Mouse (Mus musculus): ENCODE data around the gene Bbx. TPM values are rescaled to one million over a fixed set of nuclear protein-coding genes. Genes with fewer than 3 reads are reported as not detected.

Gene Bbx
- polyA plus RNA-seq, 1 experiment from 2014 or later: 41.0 TPM

GRCm38 (mm10) chr16:50431011-50431981, 894 bp downstream of the Bbx start:
- peak overlapping the region; percentile 97 for H3K27ac ChIP-seq
- peaks cover 5% of the 10 kb centered on the region; the same call in 1 of the 2 replicates for H3K4me1 ChIP-seq
- H3K9me3 ChIP-seq (replicated peaks): no peaks in the 10 kb centered on the region
- H3K36me3 ChIP-seq: no peaks in the 10 kb centered on the region
- peak; percentile 81 for ATAC-seq (ENCODE audit: low FRiP score)
- WGBS: under 1% methylated on average over 64 of the region's 72 CpGs
- peak overlapping the region; percentile 96 for H3K4me3 ChIP-seq
- peak overlapping the region; percentile 95 for H3K9ac ChIP-seq
- H3K4me2 ChIP-seq (replicated peaks): peak overlapping the region; percentile 100
- H3K27me3 ChIP-seq: no peaks in the 10 kb centered on the region

- ATAC-seq (ENCODE audit: low FRiP score): no peak
- peak overlapping the region; percentile 96 for H3K4me3 ChIP-seq
- H3K4me1 ChIP-seq: peaks cover 5% of the 10 kb centered on the region; the same call in 1 of the 2 replicates
- H3K9ac ChIP-seq: peak overlapping the region; percentile 95
- no peaks in the 10 kb centered on the region for H3K9me3 ChIP-seq (replicated peaks)
- peak overlapping the region; percentile 97 for H3K27ac ChIP-seq
- under 1% methylated on average over 12 of the region's 12 CpGs for WGBS
- H3K27me3 ChIP-seq: no peaks in the 10 kb centered on the region
- H3K36me3 ChIP-seq: no peaks in the 10 kb centered on the region
- H3K4me2 ChIP-seq (replicated peaks): peak overlapping the region; percentile 100
These were observed 1.7 kb downstream of the Bbx start for GRCm38 (mm10) chr16:50430515-50430877.

GRCm38 (mm10) chr16:50429692-50430514, 2.3 kb downstream of the Bbx start:
- no peak for ATAC-seq (ENCODE audit: low FRiP score)
- 0% methylated on average over 61 of the region's 69 CpGs for WGBS
- peak overlapping the region; percentile 100 for H3K4me2 ChIP-seq (replicated peaks)
- H3K4me1 ChIP-seq: peaks cover 5% of the 10 kb centered on the region; the same call in 1 of the 2 replicates
- peak overlapping the region; percentile 68 for H3K27ac ChIP-seq
- H3K27me3 ChIP-seq: no peaks in the 10 kb centered on the region
- H3K9ac ChIP-seq: peak overlapping the region; percentile 95
- H3K4me3 ChIP-seq: peak overlapping the region; percentile 96
- H3K36me3 ChIP-seq: no peaks in the 10 kb centered on the region
- no peaks in the 10 kb centered on the region for H3K9me3 ChIP-seq (replicated peaks)

GRCm38 (mm10) chr16:50428871-50429691, 3.1 kb downstream of the Bbx start:
- ATAC-seq (ENCODE audit: low FRiP score): no peak
- H3K9me3 ChIP-seq (replicated peaks): no peaks in the 10 kb centered on the region

GRCm38 (mm10) chr16:50420130-50420529, 12.1 kb downstream of the Bbx start:
- Histone ChIP-seq H3K36me3 (peaks cover 5% of the 10 kb centered on the region), H3K9ac (no peak overlapping the region), H3K9me3 (replicated peaks) (no peaks in the 10 kb centered on the region), H3K4me1 (no peaks in the 10 kb centered on the region), H3K4me3 (no peak overlapping the region), H3K4me2 (replicated peaks) (no peak overlapping the region), H3K27ac (no peak overlapping the region), H3K27me3 (no peaks in the 10 kb centered on the region)
- ATAC-seq (ENCODE audit: low FRiP score): no peak
- 11% methylated on average over 1 of the region's 1 CpGs for WGBS

More at GRCm38 (mm10) chr16:50428871-50429691, 3.1 kb downstream of the Bbx start:
- Histone ChIP-seq H3K27me3 (no peaks in the 10 kb centered on the region), H3K27ac (peak overlapping the region; percentile 26; the same call in 1 of the 2 replicates), H3K4me3 (peak overlapping the region; percentile 96), H3K9ac (peak overlapping the region; percentile 95), H3K4me2 (replicated peaks) (peak overlapping the region; percentile 100), H3K4me1 (peaks cover 5% of the 10 kb centered on the region; the same call in 1 of the 2 replicates), H3K36me3 (no peaks in the 10 kb centered on the region)
- 2% methylated on average over 23 of the region's 23 CpGs for WGBS

- Histone ChIP-seq H3K27me3 (no peaks in the 10 kb centered on the region), H3K4me3 (no peak overlapping the region), H3K9me3 (replicated peaks) (no peaks in the 10 kb centered on the region), H3K9ac (no peak overlapping the region), H3K27ac (no peak overlapping the region), H3K4me1 (no peaks in the 10 kb centered on the region), H3K36me3 (peaks cover 7% of the 10 kb centered on the region), H3K4me2 (replicated peaks) (no peak overlapping the region)
- ATAC-seq (ENCODE audit: low FRiP score): no peak
- 79% methylated on average over 8 of the region's 8 CpGs for WGBS
These were observed 16.8 kb downstream of the Bbx start for GRCm38 (mm10) chr16:50415406-50415805.

GRCm38 (mm10) chr16:50402851-50403250, 29.3 kb downstream of the Bbx start:
- no peak for ATAC-seq (ENCODE audit: low FRiP score)
- H3K4me1 ChIP-seq: no peaks in the 10 kb centered on the region
- no peaks in the 10 kb centered on the region for H3K9me3 ChIP-seq (replicated peaks)
- no peak overlapping the region for H3K4me3 ChIP-seq
- no peaks in the 10 kb centered on the region for H3K27me3 ChIP-seq
- WGBS: 87% methylated on average over 5 of the region's 5 CpGs
- no peaks in the 10 kb centered on the region for H3K36me3 ChIP-seq
- no peak overlapping the region for H3K27ac ChIP-seq
- H3K9ac ChIP-seq: no peak overlapping the region
- no peak overlapping the region for H3K4me2 ChIP-seq (replicated peaks)

- Histone ChIP-seq H3K4me2 (replicated peaks) (no peak overlapping the region), H3K27me3 (no peaks in the 10 kb centered on the region), H3K27ac (no peak overlapping the region), H3K4me3 (no peak overlapping the region), H3K36me3 (no peaks in the 10 kb centered on the region), H3K9me3 (replicated peaks) (no peaks in the 10 kb centered on the region), H3K9ac (no peak overlapping the region), H3K4me1 (no peaks in the 10 kb centered on the region)
- no peak for ATAC-seq (ENCODE audit: low FRiP score)
- whole genome bisulfite sequencing: 91% methylated on average over 6 of the region's 6 CpGs
These were observed 32.4 kb downstream of the Bbx start for GRCm38 (mm10) chr16:50399775-50400174.

GRCm38 (mm10) chr16:50398564-50398963, 33.6 kb downstream of the Bbx start:
- ATAC-seq (ENCODE audit: low FRiP score): no peak
- no peak overlapping the region for H3K4me3 ChIP-seq
- H3K4me1 ChIP-seq: no peaks in the 10 kb centered on the region
- H3K4me2 ChIP-seq (replicated peaks): no peak overlapping the region
- H3K9ac ChIP-seq: no peak overlapping the region
- no peaks in the 10 kb centered on the region for H3K27me3 ChIP-seq
- no peak overlapping the region for H3K27ac ChIP-seq
- WGBS: 92% methylated on average over 4 of the region's 4 CpGs
- H3K36me3 ChIP-seq: no peaks in the 10 kb centered on the region
- H3K9me3 ChIP-seq (replicated peaks): no peaks in the 10 kb centered on the region

GRCm38 (mm10) chr16:50395928-50396612, 36.1 kb downstream of the Bbx start:
- Histone ChIP-seq H3K9me3 (replicated peaks) (no peaks in the 10 kb centered on the region), H3K4me1 (no peaks in the 10 kb centered on the region), H3K36me3 (no peaks in the 10 kb centered on the region), H3K4me3 (no peak overlapping the region), H3K27ac (no peak overlapping the region), H3K27me3 (no peaks in the 10 kb centered on the region), H3K9ac (no peak overlapping the region), H3K4me2 (replicated peaks) (no peak overlapping the region)
- 87% methylated on average over 6 of the region's 6 CpGs for WGBS
- ATAC-seq (ENCODE audit: low FRiP score): no peak

- Histone ChIP-seq H3K27ac (no peak overlapping the region), H3K4me2 (replicated peaks) (no peak overlapping the region), H3K4me3 (no peak overlapping the region), H3K9me3 (replicated peaks) (no peaks in the 10 kb centered on the region), H3K36me3 (no peaks in the 10 kb centered on the region), H3K27me3 (no peaks in the 10 kb centered on the region), H3K4me1 (no peaks in the 10 kb centered on the region), H3K9ac (no peak overlapping the region)
- 80% methylated on average over 3 of the region's 3 CpGs for WGBS
- ATAC-seq (ENCODE audit: low FRiP score): no peak
These were observed 43.7 kb downstream of the Bbx start for GRCm38 (mm10) chr16:50388499-50388898.

Data from hindbrain, embryonic 12.5 days (tissue).